Mouse (Mus musculus) heart, postnatal 36 days (tissue): ENCODE results near the gene Htra1. TPM values are rescaled to one million over a fixed set of nuclear protein-coding genes. Genes with fewer than 3 reads are reported as not detected.

Experiments
- DNase-seq, 2 experiments: peaks; one replicate each; pipeline ENCODE4 v3.0.0; 2021 to 2022
- intact Hi-C: fragments of 180-260 bp; cut with DNase I; formaldehyde crosslinking; loops from one replicate; pipeline ENCODE4 v1.15.1; 2025
- microRNA-seq, 2 experiments: library from miRNA; unstranded; fragments of <30 nt; microRNA quantifications; one replicate each; pipeline ENCODE4 v1.2.0; 2021; ENCODE audit warnings: borderline number of aligned reads in 2 of 2
- total RNA-seq, 2 experiments: library from RNA; stranded (reverse); gene quantifications; 2 replicates each; pipeline ENCODE4 v1.2.3; 2021

The Htra1 gene
- total RNA-seq, 2 experiments from 2014 or later, result 120 to 129 TPM

- DNase-seq, result no peak
- intact Hi-C loops, result no loop called here
These were observed 55.4 kb downstream of the Htra1 start for GRCm38 (mm10) chr7:130991174-130991789.

- DNase-seq, result no peak
- intact Hi-C loops, result loop anchor here (2.0 kb wide), 1 partner anchor 49 kb away; no protein-coding TSS in a partner anchor
These were observed 58.0 kb downstream of the Htra1 start for GRCm38 (mm10) chr7:130993907-130994306.

GRCm38 (mm10) chr7:131001976-131002726 is 66.2 kb downstream of the Htra1 start:
- no peak for DNase-seq
- intact Hi-C loops, result no loop called here

- no peak for DNase-seq
- intact Hi-C loops, result no loop called here
These were observed 68.2 kb downstream of the Htra1 start for GRCm38 (mm10) chr7:131004071-131004470.

- no peak for DNase-seq
- intact Hi-C loops, result no loop called here
These were observed 71.3 kb downstream of the Htra1 start for GRCm38 (mm10) chr7:131007221-131007620.

- no peak for DNase-seq
- intact Hi-C loops, result no loop called here
These were observed 73.3 kb downstream of the Htra1 start for GRCm38 (mm10) chr7:131009178-131009577.

- intact Hi-C loops, result no loop called here
- no peak for DNase-seq
These were observed 76.0 kb downstream of the Htra1 start for GRCm38 (mm10) chr7:131011901-131012300.

GRCm38 (mm10) chr7:131019181-131019580 is 83.3 kb downstream of the Htra1 start:
- intact Hi-C loops, result no loop called here
- no peak for DNase-seq

GRCm38 (mm10) chr7:131024807-131025206 is 88.9 kb downstream of the Htra1 start:
- DNase-seq, result no peak
- intact Hi-C loops, result no loop called here

- no peak for DNase-seq
- intact Hi-C loops, result no loop called here
These were observed 91.6 kb downstream of the Htra1 start for GRCm38 (mm10) chr7:131027557-131027956.

GRCm38 (mm10) chr7:131031755-131032154 is 95.8 kb downstream of the Htra1 start, which contains the start of gene Dmbt1:
Dmbt1 (plus strand) TSS chr7:131032053.
- no peak for DNase-seq
- intact Hi-C loops, result no loop called here

Small RNA genes within 50 kb of the gene (microRNA-seq; reads per million reads assigned to microRNA genes)
- 0 reads per million in 2 experiments for gene Mir7061

Other genes with a start within 250 kb of the Htra1 start
- gene Btbd16, start 162.0 kb upstream of the Htra1 start, total RNA-seq, result not detected
- gene Plekha1, start 70.4 kb upstream of the Htra1 start, total RNA-seq, result 10 to 100 TPM; 42.8 to 44.0 TPM
- not detected for gene Dmbt1, start 95.9 kb downstream of the Htra1 start, total RNA-seq
- not detected for gene 4933402N03Rik, start 210.2 kb downstream of the Htra1 start, total RNA-seq
- gene 5430419D17Rik, start 238.3 kb downstream of the Htra1 start, total RNA-seq, result 10 to 100 TPM; 12.5 to 14.2 TPM